Mouse (Mus musculus) c-Kit-positive CD71-positive TER-119-positive erythroid progenitor cells, embryonic 14.5 days (primary cell): ENCODE measurements around the gene Gm21981.

Experiments used
- DNase-seq: peaks from one replicate; pipeline ENCODE4 v3.0.0-alpha.2; 2013; ENCODE audit warnings: low spot score

Gene Gm21981

GRCm38 (mm10) chr17:47702548-47703345, 8.5 kb upstream of the Gm21981 start:
- no peak for DNase-seq

DNA sequence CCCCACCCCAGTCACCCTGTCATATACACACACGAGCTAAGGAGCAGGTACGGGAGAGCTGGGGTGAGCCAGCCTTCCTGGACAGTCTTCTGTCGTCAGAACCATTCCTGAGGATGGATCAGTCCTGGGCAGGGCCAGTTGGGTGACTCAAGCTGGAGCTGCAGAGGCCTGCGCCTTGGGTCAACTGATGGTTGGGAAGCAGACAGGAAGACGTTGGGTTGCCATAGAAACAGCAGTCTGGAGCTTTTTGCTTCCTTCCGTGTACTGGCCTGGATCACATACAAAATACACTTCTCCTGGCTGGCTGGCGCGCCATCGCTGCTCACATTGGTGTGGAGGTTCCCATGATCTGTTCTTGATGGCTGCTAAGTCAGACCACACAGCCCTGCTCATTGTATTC, 7.5 kb upstream of the Gm21981 start:
- DNase-seq = no peak

- DNase-seq = no peak
These were observed 4.8 kb upstream of the Gm21981 start for GRCm38 (mm10) chr17:47699055-47699454.

GRCm38 (mm10) chr17:47698156-47698555, 3.9 kb upstream of the Gm21981 start:
- DNase-seq = no peak

DNA sequence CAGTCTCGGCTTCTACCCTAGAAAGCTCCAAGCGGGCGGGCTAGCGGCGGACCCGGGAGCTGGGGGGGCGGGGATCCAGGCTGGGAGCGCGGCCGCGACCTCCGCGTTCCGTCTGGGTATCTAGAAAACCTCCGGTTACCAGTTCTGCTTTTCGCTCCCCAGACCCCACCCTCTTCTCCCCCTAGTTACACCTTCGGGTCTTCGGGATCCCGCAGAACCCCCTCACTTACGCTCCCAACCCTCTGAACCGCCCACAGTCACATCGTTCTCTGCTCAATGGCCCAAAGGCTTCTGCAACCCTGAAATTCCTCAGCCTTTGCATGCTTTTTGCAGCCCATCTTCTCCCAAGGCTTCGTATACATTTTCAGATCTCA, 1.1 kb upstream of the Gm21981 start:
- no peak for DNase-seq

- peak; percentile 87 for DNase-seq
These were observed 465 bp upstream of the Gm21981 start, which contains the start of gene Prickle4 for GRCm38 (mm10) chr17:47694503-47695336. Prickle4 (minus strand) TSS chr17:47694736.

GRCm38 (mm10) chr17:47693671-47694441, 399 bp downstream of the Gm21981 start:
- no peak for DNase-seq

GRCm38 (mm10) chr17:47691650-47692049, 2.6 kb downstream of the Gm21981 start:
- DNase-seq = no peak

- DNase-seq = no peak
These were observed 4.4 kb downstream of the Gm21981 start for GRCm38 (mm10) chr17:47689894-47690293.

- peak; percentile 39 for DNase-seq
These were observed 5.4 kb downstream of the Gm21981 start, which contains the start of gene Frs3 for GRCm38 (mm10) chr17:47688608-47689575. Frs3 (plus strand) TSS chr17:47689030.

DNA sequence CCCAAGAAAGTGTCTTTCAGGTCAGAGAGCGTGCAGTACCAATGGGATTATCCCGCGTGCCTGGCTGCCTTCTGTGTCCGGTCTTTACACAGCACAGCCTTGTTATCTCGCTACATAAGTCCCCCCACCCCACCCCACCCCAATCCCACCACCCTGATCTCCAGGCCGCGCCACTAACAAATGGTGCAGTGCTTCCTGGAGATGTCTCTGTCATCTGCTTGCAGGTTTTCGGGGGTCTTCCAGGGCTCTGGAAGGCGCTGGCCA, 6.0 kb downstream of the Gm21981 start, which contains the start of gene Tomm6:
Gene Tomm6 (minus strand): TSS at position 43 of the 264 bp plus-strand sequence.
- DNase-seq = no peak

- DNase-seq = peak; percentile 93
These were observed 6.6 kb downstream of the Gm21981 start for GRCm38 (mm10) chr17:47687409-47688343.

DNA sequence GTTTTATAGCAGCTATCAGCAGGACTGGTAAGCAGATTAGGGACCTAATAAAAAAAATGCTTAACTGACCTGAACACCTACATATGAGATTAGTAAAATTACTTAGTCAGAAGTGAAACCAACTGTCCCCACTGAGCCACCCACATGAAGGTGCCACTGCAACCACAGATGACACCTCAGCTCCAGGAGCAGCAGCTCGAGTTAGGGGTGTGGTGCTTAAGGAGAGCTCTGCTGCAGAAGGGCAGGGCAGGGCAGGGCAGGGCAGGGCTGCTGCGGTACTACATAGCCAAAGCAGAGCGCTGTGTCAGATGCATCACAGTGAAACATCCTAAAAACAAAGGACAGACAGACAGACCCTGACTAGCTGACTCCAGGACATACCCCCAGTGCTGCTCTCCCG, 11.4 kb downstream of the Gm21981 start:
- DNase-seq = no peak

GRCm38 (mm10) chr17:47678702-47679101, 15.6 kb downstream of the Gm21981 start:
- no peak for DNase-seq

DNA sequence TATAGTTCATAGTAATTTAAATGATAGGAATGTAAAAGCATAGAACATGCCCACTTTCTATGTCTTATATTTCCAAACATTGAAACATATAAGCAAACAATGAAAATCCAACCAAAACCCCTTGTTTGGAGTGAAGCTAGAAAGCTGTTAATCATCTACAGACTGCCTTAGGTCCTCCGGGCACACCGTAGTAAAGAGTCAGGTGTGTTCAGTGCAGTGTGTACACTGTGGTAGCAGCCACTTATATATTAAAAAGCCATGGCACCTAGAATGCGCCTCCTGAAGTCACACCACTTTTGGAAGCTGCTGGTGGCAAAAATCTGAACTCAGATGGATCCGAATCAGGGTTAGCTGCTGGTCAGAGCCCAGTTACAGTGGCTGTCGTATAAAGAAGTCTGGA, 16.0 kb downstream of the Gm21981 start:
- no peak for DNase-seq

DNA sequence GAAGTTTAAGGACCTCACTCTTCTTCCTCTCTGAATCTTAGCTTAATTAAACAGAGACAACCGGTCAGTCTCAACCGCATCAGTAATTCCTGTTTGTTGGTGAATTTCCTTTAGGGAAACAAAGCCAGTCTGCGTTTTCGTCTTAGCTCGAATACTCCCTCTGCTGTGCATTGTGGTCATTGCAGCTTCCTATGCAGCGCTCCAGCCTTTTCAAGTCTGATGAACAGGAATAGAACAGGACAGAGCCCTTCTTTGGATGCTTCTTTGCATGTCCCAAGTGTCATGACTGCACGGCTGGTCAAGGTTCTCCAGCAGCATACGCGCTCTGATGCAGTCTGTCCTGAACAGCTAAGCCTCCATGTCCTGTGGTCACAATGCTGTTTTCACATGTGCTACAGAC, 17.7 kb downstream of the Gm21981 start:
- peak; percentile 56 for DNase-seq

- DNase-seq = no peak
These were observed 21.7 kb downstream of the Gm21981 start for GRCm38 (mm10) chr17:47672311-47673111.

DNA sequence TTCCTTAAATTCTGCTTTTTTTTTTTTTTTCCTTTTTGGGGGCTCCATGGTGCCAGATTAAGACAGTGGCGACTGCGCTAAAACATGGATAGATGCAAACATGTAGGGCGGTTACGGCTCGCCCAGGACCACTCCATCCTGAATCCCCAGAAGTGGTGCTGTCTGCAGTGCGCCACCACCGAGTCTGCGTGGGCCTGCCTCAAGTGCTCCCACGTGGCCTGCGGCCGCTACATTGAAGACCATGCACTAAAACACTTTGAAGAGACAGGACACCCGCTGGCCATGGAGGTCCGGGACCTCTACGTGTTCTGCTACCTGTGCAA, 22.3 kb downstream of the Gm21981 start:
- DNase-seq = no peak

DNA sequence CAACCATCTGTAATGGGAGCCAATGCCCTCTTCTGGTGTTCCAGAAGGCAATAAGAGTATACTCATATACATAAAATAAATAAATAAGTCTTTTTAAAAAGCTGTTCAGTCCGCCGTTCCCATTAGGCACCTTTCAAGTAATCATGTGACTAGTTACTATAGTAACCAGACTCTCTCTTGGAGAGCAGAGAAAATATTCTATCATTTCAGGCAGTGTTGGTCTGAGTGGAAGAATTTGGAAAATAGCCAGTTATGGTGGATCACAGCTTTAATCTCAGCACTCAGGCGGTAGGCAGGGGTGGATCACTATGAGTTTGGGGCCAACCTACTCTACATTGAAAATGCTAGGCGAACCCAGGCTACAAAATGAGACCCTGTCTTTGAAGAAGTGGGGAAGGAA, 25.1 kb downstream of the Gm21981 start:
- no peak for DNase-seq
